Mouse (Mus musculus): ENCODE measurements around the gene Slc12a4.
A peak's percentile ranks its signal among the peaks of the same experiment; 100 is the strongest.

Gene Slc12a4

GRCm38 (mm10) chr8:105932525-105932924, 33.4 kb downstream of the Slc12a4 start:
- no peak for DNase-seq (ENCODE audit: low spot score in 2 of 2)

- peak; percentile 45 to 56 for DNase-seq (ENCODE audit: low spot score in 2 of 2)
Observed at GRCm38 (mm10) chr8:105931271-105931670, 34.6 kb downstream of the Slc12a4 start.

GRCm38 (mm10) chr8:105930602-105931001, 35.3 kb downstream of the Slc12a4 start:
- DNase-seq (ENCODE audit: low spot score in 2 of 2), result peak in 1 of 2 experiments; percentile 83

GRCm38 (mm10) chr8:105925123-105925522, 40.8 kb downstream of the Slc12a4 start:
- DNase-seq (ENCODE audit: low spot score in 2 of 2), result peak in 1 of 2 experiments; percentile 62

GRCm38 (mm10) chr8:105919390-105919789, 46.5 kb downstream of the Slc12a4 start:
- DNase-seq (ENCODE audit: low spot score in 2 of 2), result no peak

- DNase-seq (ENCODE audit: low spot score in 2 of 2), result no peak
Observed at GRCm38 (mm10) chr8:105900941-105901616, 64.8 kb downstream of the Slc12a4 start.

GRCm38 (mm10) chr8:105900180-105900940, 65.5 kb downstream of the Slc12a4 start, which contains the start of gene Pskh1:
TSS of gene Pskh1 (plus strand) at chr8:105900441.
- peak; percentile 64 to 90 for DNase-seq (ENCODE audit: low spot score in 2 of 2)

- no peak for DNase-seq (ENCODE audit: low spot score in 2 of 2)
Observed at GRCm38 (mm10) chr8:105897801-105898480, 68.0 kb downstream of the Slc12a4 start.

Measured in left cerebral cortex, adult 9 months (tissue).